Mouse (Mus musculus): ENCODE measurements at regions not wholly inside any gene's neighbourhood (a gene's known extent, or its start where the extent isn't known, plus 50 kb on each side); places are given as distances from the start of the nearest gene placed in this dataset.
"Not testable (repeated sequence)": the region's sequence is repeated elsewhere in the genome, so short reads cannot be mapped to it uniquely, and the experiment has no call there.

- ATAC-seq (ENCODE audit: insufficient number of reproducible peaks, insufficient read depth, low FRiP score, low TSS enrichment) = not testable (repeated sequence)
These were observed 477.2 kb downstream of the Dad1 start for GRCm38 (mm10) chr14:53776717-53777116.

GRCm38 (mm10) chr14:53766501-53766900 lies 487.4 kb downstream of the Dad1 start:
- 63% methylated on average over 6 of the region's 6 CpGs for WGBS
- not testable (repeated sequence) for H3K27ac ChIP-seq; ATAC-seq (ENCODE audit: insufficient number of reproducible peaks, insufficient read depth, low FRiP score, low TSS enrichment); H3K4me3 ChIP-seq; H3K27me3 ChIP-seq; H3K4me1 ChIP-seq; H3K9me3 ChIP-seq; H3K36me3 ChIP-seq; H3K4me2 ChIP-seq (replicated peaks); H3K9ac ChIP-seq

More at GRCm38 (mm10) chr14:53776717-53777116, 477.2 kb downstream of the Dad1 start:
- WGBS = 50% methylated on average over 1 of the region's 1 CpGs
- H3K4me1 ChIP-seq; H3K4me3 ChIP-seq; H3K9ac ChIP-seq; H3K36me3 ChIP-seq; H3K27me3 ChIP-seq; H3K27ac ChIP-seq; H3K9me3 ChIP-seq; H3K4me2 ChIP-seq (replicated peaks): not testable (repeated sequence)

GRCm38 (mm10) chr14:53765918-53766317 lies 488.0 kb downstream of the Dad1 start:
- not testable (repeated sequence) for ATAC-seq (ENCODE audit: insufficient number of reproducible peaks, insufficient read depth, low FRiP score, low TSS enrichment)
- 73% methylated on average over 1 of the region's 1 CpGs for WGBS

GRCm38 (mm10) chr14:53760578-53760977 lies 493.3 kb downstream of the Dad1 start:
- not testable (repeated sequence) for H3K27me3 ChIP-seq; H3K36me3 ChIP-seq; H3K4me2 ChIP-seq (replicated peaks); ATAC-seq (ENCODE audit: insufficient number of reproducible peaks, insufficient read depth, low FRiP score, low TSS enrichment); H3K9ac ChIP-seq; H3K27ac ChIP-seq; H3K9me3 ChIP-seq; H3K4me1 ChIP-seq; H3K4me3 ChIP-seq
- 68% methylated on average over 2 of the region's 2 CpGs for WGBS

More at GRCm38 (mm10) chr14:53765918-53766317, 488.0 kb downstream of the Dad1 start:
- H3K4me2 ChIP-seq (replicated peaks); H3K4me1 ChIP-seq; H3K36me3 ChIP-seq; H3K9ac ChIP-seq; H3K4me3 ChIP-seq; H3K27me3 ChIP-seq; H3K27ac ChIP-seq; H3K9me3 ChIP-seq: not testable (repeated sequence)

- 76% methylated on average over 4 of the region's 4 CpGs for WGBS
- not testable (repeated sequence) for H3K27ac ChIP-seq; H3K4me3 ChIP-seq; ATAC-seq (ENCODE audit: insufficient number of reproducible peaks, insufficient read depth, low FRiP score, low TSS enrichment); H3K27me3 ChIP-seq; H3K9me3 ChIP-seq; H3K9ac ChIP-seq; H3K4me1 ChIP-seq; H3K36me3 ChIP-seq; H3K4me2 ChIP-seq (replicated peaks)
These were observed 496.1 kb downstream of the Dad1 start for GRCm38 (mm10) chr14:53757782-53758181.

- H3K36me3 ChIP-seq; ATAC-seq (ENCODE audit: insufficient number of reproducible peaks, insufficient read depth, low FRiP score, low TSS enrichment); H3K9me3 ChIP-seq; H3K4me1 ChIP-seq; H3K9ac ChIP-seq; H3K4me3 ChIP-seq; H3K27me3 ChIP-seq; H3K27ac ChIP-seq; H3K4me2 ChIP-seq (replicated peaks): not testable (repeated sequence)
- no CpG with 5 or more reads among the region's 1 CpGs for WGBS
These were observed 496.8 kb downstream of the Dad1 start for GRCm38 (mm10) chr14:53757095-53757494.

GRCm38 (mm10) chr14:53750703-53751441 lies 503.0 kb downstream of the Dad1 start:
- Histone ChIP-seq H3K4me1 (no peaks in the 10 kb centered on the region), H3K27ac (no peak overlapping the region), H3K27me3 (no peaks in the 10 kb centered on the region), H3K9ac (no peak overlapping the region), H3K9me3 (no peaks in the 10 kb centered on the region), H3K36me3 (no peaks in the 10 kb centered on the region), H3K4me3 (no peak overlapping the region), H3K4me2 (replicated peaks) (no peak overlapping the region)
- no peak for ATAC-seq (ENCODE audit: insufficient number of reproducible peaks, insufficient read depth, low FRiP score, low TSS enrichment)
- 76% methylated on average over 4 of the region's 4 CpGs for WGBS

- H3K9me3 ChIP-seq; H3K4me1 ChIP-seq; H3K27ac ChIP-seq; H3K9ac ChIP-seq; H3K36me3 ChIP-seq; H3K4me3 ChIP-seq; H3K4me2 ChIP-seq (replicated peaks); ATAC-seq (ENCODE audit: insufficient number of reproducible peaks, insufficient read depth, low FRiP score, low TSS enrichment); H3K27me3 ChIP-seq: not testable (repeated sequence)
- 76% methylated on average over 3 of the region's 3 CpGs for WGBS
These were observed 510.4 kb downstream of the Dad1 start for GRCm38 (mm10) chr14:53743552-53743951.

- 66% methylated on average over 2 of the region's 2 CpGs for WGBS
- not testable (repeated sequence) for H3K9me3 ChIP-seq; H3K4me1 ChIP-seq; H3K9ac ChIP-seq; ATAC-seq (ENCODE audit: insufficient number of reproducible peaks, insufficient read depth, low FRiP score, low TSS enrichment); H3K36me3 ChIP-seq; H3K4me3 ChIP-seq; H3K4me2 ChIP-seq (replicated peaks); H3K27ac ChIP-seq; H3K27me3 ChIP-seq
These were observed 511.0 kb downstream of the Dad1 start for GRCm38 (mm10) chr14:53742864-53743263.

- not testable (repeated sequence) for H3K9ac ChIP-seq; H3K9me3 ChIP-seq; H3K4me1 ChIP-seq; H3K4me2 ChIP-seq (replicated peaks); H3K27ac ChIP-seq; H3K4me3 ChIP-seq; ATAC-seq (ENCODE audit: insufficient number of reproducible peaks, insufficient read depth, low FRiP score, low TSS enrichment); H3K36me3 ChIP-seq; H3K27me3 ChIP-seq
- 43% methylated on average over 4 of the region's 4 CpGs for WGBS
These were observed 512.7 kb downstream of the Dad1 start for GRCm38 (mm10) chr14:53741246-53741645.

GRCm38 (mm10) chr14:53737962-53738361 lies 515.9 kb downstream of the Dad1 start:
- WGBS = 38% methylated on average over 4 of the region's 4 CpGs

GRCm38 (mm10) chr14:53736274-53736673 lies 517.6 kb downstream of the Dad1 start:
- H3K9ac ChIP-seq; H3K4me3 ChIP-seq; H3K4me1 ChIP-seq; H3K9me3 ChIP-seq; H3K27me3 ChIP-seq; H3K4me2 ChIP-seq (replicated peaks); H3K36me3 ChIP-seq; ATAC-seq (ENCODE audit: insufficient number of reproducible peaks, insufficient read depth, low FRiP score, low TSS enrichment); H3K27ac ChIP-seq: not testable (repeated sequence)
- 78% methylated on average over 4 of the region's 4 CpGs for WGBS

More at GRCm38 (mm10) chr14:53737962-53738361, 515.9 kb downstream of the Dad1 start:
- H3K9me3 ChIP-seq; H3K4me3 ChIP-seq; H3K27ac ChIP-seq; ATAC-seq (ENCODE audit: insufficient number of reproducible peaks, insufficient read depth, low FRiP score, low TSS enrichment); H3K4me2 ChIP-seq (replicated peaks); H3K36me3 ChIP-seq; H3K4me1 ChIP-seq; H3K9ac ChIP-seq; H3K27me3 ChIP-seq: not testable (repeated sequence)

Data from embryonic facial prominence, embryonic 12.5 days (tissue).